Mouse (Mus musculus): ENCODE data around the gene Chkb. TPM values are rescaled to one million over a fixed set of nuclear protein-coding genes. Genes with fewer than 3 reads are reported as not detected.

Chkb gene
- polyA plus RNA-seq, 1 experiment from 2014 or later = 81.4 TPM

- Histone ChIP-seq H3K4me1 (replicated peaks) (peaks cover 20% of the 10 kb centered on the region), H3K9ac (replicated peaks) (no peak within 1 kb of the TSS), H3K9me3 (no peaks in the 10 kb centered on the region), H3K4me3 (replicated peaks) (no peak within 1 kb of the TSS), H3K27me3 (no peaks in the 10 kb centered on the region), H3K4me2 (replicated peaks) (no peak within 1 kb of the TSS), H3K27ac (no peak within 1 kb of the TSS), H3K36me3 (peaks cover 51% of the 10 kb centered on the region)
- no peak for ATAC-seq
- 36% methylated on average over 6 of the region's 6 CpGs for WGBS
Measured at GRCm38 (mm10) chr15:89425711-89426121, 4.0 kb downstream of the Chkb start, which contains the start of gene Cpt1b. Gene Cpt1b, minus strand, starts transcription at chr15:89425863.

- Histone ChIP-seq H3K9ac (replicated peaks) (no peak overlapping the region), H3K27ac (no peak overlapping the region), H3K4me1 (replicated peaks) (peaks cover 14% of the 10 kb centered on the region), H3K27me3 (no peaks in the 10 kb centered on the region), H3K4me2 (replicated peaks) (no peak overlapping the region), H3K4me3 (replicated peaks) (no peak overlapping the region), H3K9me3 (no peaks in the 10 kb centered on the region), H3K36me3 (peaks cover 61% of the 10 kb centered on the region)
- no peak for ATAC-seq
- 87% methylated on average over 8 of the region's 8 CpGs for WGBS
Measured at GRCm38 (mm10) chr15:89424621-89425020, 5.1 kb downstream of the Chkb start.

DNA sequence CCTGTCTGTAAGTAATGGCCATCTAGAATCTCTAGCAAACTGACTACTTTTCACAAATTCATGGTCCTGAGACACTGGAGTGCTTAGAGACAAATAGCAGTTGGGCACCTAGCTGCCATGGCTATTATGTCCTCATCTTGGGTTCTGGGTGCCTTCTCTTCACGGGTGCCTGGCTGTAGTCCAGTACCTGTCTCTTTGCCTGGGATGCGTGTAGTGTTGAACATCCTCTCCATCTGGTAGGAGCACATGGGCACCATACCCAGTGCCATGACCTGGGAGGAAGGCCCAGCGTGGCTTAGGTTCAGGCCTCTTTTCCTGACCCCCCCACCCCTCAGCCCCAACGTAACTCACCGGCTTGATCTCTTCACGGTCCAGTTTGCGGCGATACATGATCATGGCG is 7.8 kb downstream of the Chkb start:
- H3K36me3 ChIP-seq = peaks cover 73% of the 10 kb centered on the region
- WGBS = 94% methylated on average over 9 of the region's 9 CpGs

GRCm38 (mm10) chr15:89415282-89415681 is 14.4 kb downstream of the Chkb start:
- Histone ChIP-seq H3K9me3 (no peaks in the 10 kb centered on the region), H3K27me3 (no peaks in the 10 kb centered on the region), H3K9ac (replicated peaks) (no peak overlapping the region), H3K4me2 (replicated peaks) (no peak overlapping the region), H3K36me3 (peaks cover 36% of the 10 kb centered on the region), H3K27ac (no peak overlapping the region), H3K4me3 (replicated peaks) (no peak overlapping the region), H3K4me1 (replicated peaks) (no peaks in the 10 kb centered on the region)
- no peak for ATAC-seq
- 89% methylated on average over 8 of the region's 8 CpGs for WGBS

More for the DNA sequence above, 7.8 kb downstream of the Chkb start:
- Histone ChIP-seq H3K9me3 (no peaks in the 10 kb centered on the region), H3K4me2 (replicated peaks) (no peak overlapping the region), H3K27me3 (no peaks in the 10 kb centered on the region), H3K4me3 (replicated peaks) (no peak overlapping the region), H3K27ac (no peak overlapping the region), H3K4me1 (replicated peaks) (no peaks in the 10 kb centered on the region), H3K9ac (replicated peaks) (no peak overlapping the region)
- ATAC-seq = no peak

DNA sequence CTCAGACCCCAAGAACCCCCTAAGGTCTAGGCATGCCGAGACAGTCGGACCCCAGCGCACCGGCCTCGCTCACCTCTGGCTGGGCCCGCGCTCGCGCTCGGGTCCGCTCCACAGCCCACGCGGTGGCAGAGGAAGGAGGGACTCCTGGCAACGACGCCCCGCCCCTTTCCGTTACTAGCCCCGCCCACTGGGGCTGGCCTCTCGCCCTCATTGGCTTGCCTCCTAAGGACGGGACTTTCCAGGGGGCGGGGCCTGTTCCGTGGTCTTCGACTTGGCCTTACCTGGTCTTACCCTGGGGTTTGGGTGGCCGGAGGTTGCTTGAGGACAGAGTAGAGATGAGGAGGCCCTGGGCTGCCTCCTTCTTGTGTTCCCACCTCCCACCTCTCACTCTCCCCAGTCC is 19.6 kb downstream of the Chkb start, which contains the start of gene Syce3:
TSS of gene Syce3 (minus strand) at position 386 of the 400 bp plus-strand sequence.
- Histone ChIP-seq H3K27ac (no peak within 1 kb of the TSS), H3K36me3 (no peaks in the 10 kb centered on the region), H3K4me3 (replicated peaks) (no peak within 1 kb of the TSS), H3K4me2 (replicated peaks) (no peak within 1 kb of the TSS), H3K4me1 (replicated peaks) (no peaks in the 10 kb centered on the region), H3K9me3 (peaks cover 12% of the 10 kb centered on the region), H3K9ac (replicated peaks) (no peak within 1 kb of the TSS), H3K27me3 (no peaks in the 10 kb centered on the region)
- ATAC-seq = no peak
- 92% methylated on average over 22 of the region's 24 CpGs for WGBS

GRCm38 (mm10) chr15:89406691-89407090 is 23.0 kb downstream of the Chkb start:
- H3K27ac ChIP-seq = no peak overlapping the region
- ATAC-seq = no peak

DNA sequence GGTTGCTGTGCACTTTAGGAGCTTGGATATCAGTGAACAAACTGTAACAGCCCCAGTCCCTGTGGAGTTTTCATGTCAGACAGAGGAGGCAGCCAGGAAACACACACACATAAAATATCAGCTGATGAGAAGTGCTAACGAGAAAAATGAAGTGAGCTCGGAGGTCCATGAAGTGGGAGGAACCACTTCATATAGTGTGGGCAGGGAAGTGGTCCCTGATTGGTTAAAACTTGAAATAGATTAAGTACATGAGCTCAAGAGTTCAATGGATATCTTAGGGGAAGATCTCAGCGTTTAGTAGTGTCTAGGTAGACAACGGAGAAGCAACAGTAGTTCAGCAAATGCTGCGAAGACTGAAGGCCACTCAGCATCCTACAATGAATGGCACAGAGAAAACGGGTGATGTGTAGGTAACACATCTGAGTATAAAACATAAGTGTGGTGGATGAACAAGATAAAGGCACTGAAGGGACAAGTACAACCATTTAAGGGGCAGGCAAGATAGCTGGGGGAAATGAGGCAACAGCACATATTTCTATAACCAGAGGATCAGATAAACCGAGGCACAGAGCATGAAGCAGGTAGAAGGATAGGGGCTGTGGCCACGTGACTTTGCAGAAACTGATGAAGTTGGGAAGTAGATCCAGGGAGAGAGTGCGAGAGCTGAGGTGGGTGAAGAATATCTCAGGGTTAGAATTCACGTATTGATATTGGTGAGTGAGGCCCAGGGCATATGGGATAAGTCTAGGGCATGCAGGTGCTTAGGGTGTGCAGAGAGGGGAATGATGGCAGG is 24.7 kb downstream of the Chkb start:
- Histone ChIP-seq H3K4me3 (replicated peaks) (no peak overlapping the region), H3K27me3 (no peaks in the 10 kb centered on the region), H3K9ac (replicated peaks) (no peak overlapping the region), H3K9me3 (peaks cover 12% of the 10 kb centered on the region), H3K27ac (no peak overlapping the region), H3K4me2 (replicated peaks) (no peak overlapping the region), H3K36me3 (no peaks in the 10 kb centered on the region), H3K4me1 (replicated peaks) (no peaks in the 10 kb centered on the region)
- 87% methylated on average over 10 of the region's 10 CpGs for WGBS
- ATAC-seq = no peak

More at GRCm38 (mm10) chr15:89406691-89407090, 23.0 kb downstream of the Chkb start:
- Histone ChIP-seq H3K4me3 (replicated peaks) (no peak overlapping the region), H3K27me3 (no peaks in the 10 kb centered on the region), H3K4me2 (replicated peaks) (no peak overlapping the region), H3K9ac (replicated peaks) (no peak overlapping the region), H3K4me1 (replicated peaks) (no peaks in the 10 kb centered on the region), H3K36me3 (no peaks in the 10 kb centered on the region), H3K9me3 (peaks cover 12% of the 10 kb centered on the region)

GRCm38 (mm10) chr15:89402471-89402870 is 27.2 kb downstream of the Chkb start:
- Histone ChIP-seq H3K36me3 (no peaks in the 10 kb centered on the region), H3K9ac (replicated peaks) (no peak overlapping the region), H3K27ac (no peak overlapping the region), H3K4me2 (replicated peaks) (no peak overlapping the region), H3K4me3 (replicated peaks) (no peak overlapping the region), H3K9me3 (peaks cover 3% of the 10 kb centered on the region; the same call in 1 of the 2 replicates), H3K27me3 (no peaks in the 10 kb centered on the region), H3K4me1 (replicated peaks) (no peaks in the 10 kb centered on the region)
- ATAC-seq = no peak
- WGBS = 92% methylated on average over 1 of the region's 1 CpGs

- Histone ChIP-seq H3K9me3 (no peaks in the 10 kb centered on the region), H3K9ac (replicated peaks) (no peak overlapping the region), H3K4me3 (replicated peaks) (no peak overlapping the region), H3K36me3 (no peaks in the 10 kb centered on the region), H3K27me3 (no peaks in the 10 kb centered on the region), H3K4me2 (replicated peaks) (no peak overlapping the region), H3K4me1 (replicated peaks) (no peaks in the 10 kb centered on the region), H3K27ac (no peak overlapping the region)
- no peak for ATAC-seq
- 78% methylated on average over 1 of the region's 1 CpGs for WGBS
Measured at GRCm38 (mm10) chr15:89399716-89400115, 30.0 kb downstream of the Chkb start.

- no peak overlapping the region for H3K9ac ChIP-seq (replicated peaks)
- no peak overlapping the region for H3K4me3 ChIP-seq (replicated peaks)
- no peak overlapping the region for H3K4me2 ChIP-seq (replicated peaks)
- H3K27me3 ChIP-seq = no peaks in the 10 kb centered on the region
- no peak for ATAC-seq
- H3K4me1 ChIP-seq (replicated peaks) = no peaks in the 10 kb centered on the region
- H3K9me3 ChIP-seq = no peaks in the 10 kb centered on the region
- H3K36me3 ChIP-seq = no peaks in the 10 kb centered on the region
- no peak overlapping the region for H3K27ac ChIP-seq
- WGBS = 89% methylated on average over 2 of the region's 2 CpGs
Measured at GRCm38 (mm10) chr15:89398146-89398545, 31.6 kb downstream of the Chkb start.

GRCm38 (mm10) chr15:89396883-89397282 is 32.8 kb downstream of the Chkb start:
- no peak overlapping the region for H3K4me3 ChIP-seq (replicated peaks)
- no peaks in the 10 kb centered on the region for H3K27me3 ChIP-seq
- no peaks in the 10 kb centered on the region for H3K9me3 ChIP-seq
- 87% methylated on average over 4 of the region's 4 CpGs for WGBS
- H3K36me3 ChIP-seq = no peaks in the 10 kb centered on the region
- H3K4me2 ChIP-seq (replicated peaks) = no peak overlapping the region
- no peaks in the 10 kb centered on the region for H3K4me1 ChIP-seq (replicated peaks)
- ATAC-seq = no peak
- H3K27ac ChIP-seq = no peak overlapping the region
- H3K9ac ChIP-seq (replicated peaks) = no peak overlapping the region

DNA sequence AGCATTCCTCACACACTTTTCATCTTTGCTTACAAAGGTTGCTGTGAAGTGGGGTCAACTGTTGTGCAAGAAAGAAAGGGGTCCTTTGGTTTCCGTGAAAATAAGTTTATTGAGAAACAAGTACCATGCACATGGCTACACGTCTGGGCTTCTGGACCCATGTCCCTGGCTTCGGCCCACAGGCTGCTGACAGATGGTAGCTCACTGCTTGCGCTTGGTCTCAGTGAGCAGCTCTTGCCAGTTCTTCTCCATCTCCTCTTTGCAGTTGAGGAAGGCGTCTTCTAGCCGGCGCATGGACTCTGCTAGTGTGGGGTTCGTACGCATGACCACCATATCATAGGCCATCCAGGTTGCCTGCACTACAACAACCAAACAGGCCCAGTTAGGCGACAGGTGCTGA is 39.6 kb downstream of the Chkb start:
- H3K4me2 ChIP-seq (replicated peaks) = no peak overlapping the region
- H3K9me3 ChIP-seq = no peaks in the 10 kb centered on the region
- H3K27me3 ChIP-seq = no peaks in the 10 kb centered on the region
- no peak overlapping the region for H3K9ac ChIP-seq (replicated peaks)
- no peak overlapping the region for H3K27ac ChIP-seq
- WGBS = 86% methylated on average over 10 of the region's 10 CpGs
- H3K4me3 ChIP-seq (replicated peaks) = no peak overlapping the region
- no peaks in the 10 kb centered on the region for H3K36me3 ChIP-seq
- no peak for ATAC-seq
- H3K4me1 ChIP-seq (replicated peaks) = no peaks in the 10 kb centered on the region

GRCm38 (mm10) chr15:89387127-89387526 is 42.6 kb downstream of the Chkb start:
- Histone ChIP-seq H3K9me3 (no peaks in the 10 kb centered on the region), H3K36me3 (no peaks in the 10 kb centered on the region), H3K4me3 (replicated peaks) (no peak overlapping the region), H3K4me2 (replicated peaks) (no peak overlapping the region), H3K9ac (replicated peaks) (no peak overlapping the region), H3K4me1 (replicated peaks) (no peaks in the 10 kb centered on the region), H3K27me3 (no peaks in the 10 kb centered on the region), H3K27ac (no peak overlapping the region)
- 54% methylated on average over 12 of the region's 12 CpGs for WGBS
- ATAC-seq = no peak
